Mouse (Mus musculus): ENCODE results near the gene Robo2. TPM values are rescaled to one million over a fixed set of nuclear protein-coding genes. Genes with fewer than 3 reads are reported as not detected.

The Robo2 gene
- polyA plus RNA-seq, 1 experiment from 2014 or later: 32.4 TPM

- H3K27me3 ChIP-seq (replicated peaks; ENCODE audit: control insufficient read depth, insufficient read depth, low read length): no peaks in the 10 kb centered on the region
- H3K36me3 ChIP-seq (ENCODE audit: control insufficient read depth, insufficient read depth, low read length): no peaks in the 10 kb centered on the region
- DNase-seq (ENCODE audit: low spot score) (no peak), ATAC-seq (replicated peaks; ENCODE audit: low FRiP score) (no peak)
- H3K4me3 ChIP-seq (ENCODE audit: low read depth, low read length): no peak overlapping the region
- 91% methylated on average over 13 of the region's 13 CpGs for WGBS
- H3K9ac ChIP-seq (ENCODE audit: low read depth, low read length): no peak overlapping the region
- no peak overlapping the region for H3K4me2 ChIP-seq
- H3K9me3 ChIP-seq (ENCODE audit: control insufficient read depth, low read length): no peaks in the 10 kb centered on the region
- H3K4me1 ChIP-seq (replicated peaks; ENCODE audit: control insufficient read depth, insufficient read depth, low read length): no peaks in the 10 kb centered on the region
- H3K27ac ChIP-seq (ENCODE audit: low read depth, low read length): no peak overlapping the region
Observed at GRCm38 (mm10) chr16:74215791-74216190, 195.8 kb downstream of the Robo2 start.

GRCm38 (mm10) chr16:74200705-74201104 lies 210.9 kb downstream of the Robo2 start:
- no peaks in the 10 kb centered on the region for H3K36me3 ChIP-seq (ENCODE audit: control insufficient read depth, insufficient read depth, low read length)
- ATAC-seq (replicated peaks; ENCODE audit: low FRiP score) (no peak), DNase-seq (ENCODE audit: low spot score) (no peak)
- 78% methylated on average over 5 of the region's 5 CpGs for WGBS
- H3K4me1 ChIP-seq (replicated peaks; ENCODE audit: control insufficient read depth, insufficient read depth, low read length): no peaks in the 10 kb centered on the region
- H3K27ac ChIP-seq (ENCODE audit: low read depth, low read length): no peak overlapping the region
- no peak overlapping the region for H3K4me3 ChIP-seq (ENCODE audit: low read depth, low read length)
- no peaks in the 10 kb centered on the region for H3K9me3 ChIP-seq (ENCODE audit: control insufficient read depth, low read length)
- no peak overlapping the region for H3K9ac ChIP-seq (ENCODE audit: low read depth, low read length)
- H3K27me3 ChIP-seq (replicated peaks; ENCODE audit: control insufficient read depth, insufficient read depth, low read length): no peaks in the 10 kb centered on the region
- H3K4me2 ChIP-seq: no peak overlapping the region

GRCm38 (mm10) chr16:74200024-74200703 lies 211.5 kb downstream of the Robo2 start:
- Histone ChIP-seq H3K36me3 (ENCODE audit: control insufficient read depth, insufficient read depth, low read length) (no peaks in the 10 kb centered on the region), H3K4me3 (ENCODE audit: low read depth, low read length) (no peak overlapping the region), H3K27ac (ENCODE audit: low read depth, low read length) (no peak overlapping the region), H3K9ac (ENCODE audit: low read depth, low read length) (no peak overlapping the region), H3K4me1 (replicated peaks; ENCODE audit: control insufficient read depth, insufficient read depth, low read length) (no peaks in the 10 kb centered on the region), H3K27me3 (replicated peaks; ENCODE audit: control insufficient read depth, insufficient read depth, low read length) (no peaks in the 10 kb centered on the region), H3K9me3 (ENCODE audit: control insufficient read depth, low read length) (no peaks in the 10 kb centered on the region), H3K4me2 (no peak overlapping the region)
- WGBS: 69% methylated on average over 1 of the region's 1 CpGs
- ATAC-seq (replicated peaks; ENCODE audit: low FRiP score) (no peak), DNase-seq (ENCODE audit: low spot score) (no peak)

- no peak overlapping the region for H3K4me3 ChIP-seq (ENCODE audit: low read depth, low read length)
- no peaks in the 10 kb centered on the region for H3K27me3 ChIP-seq (replicated peaks; ENCODE audit: control insufficient read depth, insufficient read depth, low read length)
- no peak overlapping the region for H3K9ac ChIP-seq (ENCODE audit: low read depth, low read length)
- ATAC-seq (replicated peaks; ENCODE audit: low FRiP score) (no peak), DNase-seq (ENCODE audit: low spot score) (no peak)
- no peaks in the 10 kb centered on the region for H3K36me3 ChIP-seq (ENCODE audit: control insufficient read depth, insufficient read depth, low read length)
- H3K4me1 ChIP-seq (replicated peaks; ENCODE audit: control insufficient read depth, insufficient read depth, low read length): no peaks in the 10 kb centered on the region
- H3K4me2 ChIP-seq: no peak overlapping the region
- no peaks in the 10 kb centered on the region for H3K9me3 ChIP-seq (ENCODE audit: control insufficient read depth, low read length)
- H3K27ac ChIP-seq (ENCODE audit: low read depth, low read length): no peak overlapping the region
- WGBS: 82% methylated on average over 8 of the region's 8 CpGs
Observed at GRCm38 (mm10) chr16:74192979-74193554, 218.6 kb downstream of the Robo2 start.

- 78% methylated on average over 2 of the region's 2 CpGs for WGBS
- Histone ChIP-seq H3K27me3 (replicated peaks; ENCODE audit: control insufficient read depth, insufficient read depth, low read length) (no peaks in the 10 kb centered on the region), H3K27ac (ENCODE audit: low read depth, low read length) (no peak overlapping the region), H3K9me3 (ENCODE audit: control insufficient read depth, low read length) (no peaks in the 10 kb centered on the region), H3K4me1 (replicated peaks; ENCODE audit: control insufficient read depth, insufficient read depth, low read length) (no peaks in the 10 kb centered on the region), H3K9ac (ENCODE audit: low read depth, low read length) (no peak overlapping the region), H3K4me3 (ENCODE audit: low read depth, low read length) (no peak overlapping the region), H3K4me2 (no peak overlapping the region), H3K36me3 (ENCODE audit: control insufficient read depth, insufficient read depth, low read length) (no peaks in the 10 kb centered on the region)
- no peak for DNase-seq (ENCODE audit: low spot score)
- no peak for ATAC-seq (replicated peaks; ENCODE audit: low FRiP score)
Observed at GRCm38 (mm10) chr16:74191621-74192020, 220.0 kb downstream of the Robo2 start.

- Histone ChIP-seq H3K27ac (ENCODE audit: low read depth, low read length) (no peak overlapping the region), H3K4me1 (replicated peaks; ENCODE audit: control insufficient read depth, insufficient read depth, low read length) (no peaks in the 10 kb centered on the region), H3K36me3 (ENCODE audit: control insufficient read depth, insufficient read depth, low read length) (no peaks in the 10 kb centered on the region), H3K4me2 (no peak overlapping the region), H3K9ac (ENCODE audit: low read depth, low read length) (no peak overlapping the region), H3K27me3 (replicated peaks; ENCODE audit: control insufficient read depth, insufficient read depth, low read length) (no peaks in the 10 kb centered on the region), H3K9me3 (ENCODE audit: control insufficient read depth, low read length) (no peaks in the 10 kb centered on the region), H3K4me3 (ENCODE audit: low read depth, low read length) (no peak overlapping the region)
- DNase-seq (ENCODE audit: low spot score) (no peak), ATAC-seq (replicated peaks; ENCODE audit: low FRiP score) (no peak)
- 76% methylated on average over 3 of the region's 3 CpGs for WGBS
Observed at GRCm38 (mm10) chr16:74182509-74183113, 229.0 kb downstream of the Robo2 start.

- no peak overlapping the region for H3K27ac ChIP-seq (ENCODE audit: low read depth, low read length)
- DNase-seq (ENCODE audit: low spot score) (no peak), ATAC-seq (replicated peaks; ENCODE audit: low FRiP score) (no peak)
- 76% methylated on average over 3 of the region's 3 CpGs for WGBS
- no peaks in the 10 kb centered on the region for H3K36me3 ChIP-seq (ENCODE audit: control insufficient read depth, insufficient read depth, low read length)
- H3K27me3 ChIP-seq (replicated peaks; ENCODE audit: control insufficient read depth, insufficient read depth, low read length): no peaks in the 10 kb centered on the region
- H3K4me2 ChIP-seq: no peak overlapping the region
- no peaks in the 10 kb centered on the region for H3K4me1 ChIP-seq (replicated peaks; ENCODE audit: control insufficient read depth, insufficient read depth, low read length)
- no peak overlapping the region for H3K9ac ChIP-seq (ENCODE audit: low read depth, low read length)
- H3K4me3 ChIP-seq (ENCODE audit: low read depth, low read length): no peak overlapping the region
- no peaks in the 10 kb centered on the region for H3K9me3 ChIP-seq (ENCODE audit: control insufficient read depth, low read length)
Observed at GRCm38 (mm10) chr16:74172673-74173072, 239.0 kb downstream of the Robo2 start.

- Histone ChIP-seq H3K4me1 (replicated peaks; ENCODE audit: control insufficient read depth, insufficient read depth, low read length) (no peaks in the 10 kb centered on the region), H3K4me2 (no peak overlapping the region), H3K27me3 (replicated peaks; ENCODE audit: control insufficient read depth, insufficient read depth, low read length) (no peaks in the 10 kb centered on the region), H3K36me3 (ENCODE audit: control insufficient read depth, insufficient read depth, low read length) (no peaks in the 10 kb centered on the region), H3K27ac (ENCODE audit: low read depth, low read length) (no peak overlapping the region), H3K9ac (ENCODE audit: low read depth, low read length) (no peak overlapping the region), H3K4me3 (ENCODE audit: low read depth, low read length) (no peak overlapping the region), H3K9me3 (ENCODE audit: control insufficient read depth, low read length) (no peaks in the 10 kb centered on the region)
- 88% methylated on average over 4 of the region's 4 CpGs for WGBS
- ATAC-seq (replicated peaks; ENCODE audit: low FRiP score): no peak
- DNase-seq (ENCODE audit: low spot score): no peak
Observed at GRCm38 (mm10) chr16:74169642-74170041, 242.0 kb downstream of the Robo2 start.

- ATAC-seq (replicated peaks; ENCODE audit: low FRiP score) (no peak), DNase-seq (ENCODE audit: low spot score) (no peak)
- Histone ChIP-seq H3K27me3 (replicated peaks; ENCODE audit: control insufficient read depth, insufficient read depth, low read length) (no peaks in the 10 kb centered on the region), H3K4me1 (replicated peaks; ENCODE audit: control insufficient read depth, insufficient read depth, low read length) (no peaks in the 10 kb centered on the region), H3K27ac (ENCODE audit: low read depth, low read length) (no peak overlapping the region), H3K9me3 (ENCODE audit: control insufficient read depth, low read length) (no peaks in the 10 kb centered on the region), H3K36me3 (ENCODE audit: control insufficient read depth, insufficient read depth, low read length) (no peaks in the 10 kb centered on the region), H3K4me3 (ENCODE audit: low read depth, low read length) (no peak overlapping the region), H3K9ac (ENCODE audit: low read depth, low read length) (no peak overlapping the region), H3K4me2 (no peak overlapping the region)
- WGBS: 80% methylated on average over 7 of the region's 7 CpGs
Observed at GRCm38 (mm10) chr16:74169121-74169520, 242.5 kb downstream of the Robo2 start.

All from liver, embryonic 11.5 days (tissue).